Mouse (Mus musculus) c-Kit-negative CD71-positive TER-119-positive erythroid progenitor cells, embryonic 14.5 days (primary cell): ENCODE measurements around the gene Cwc22.

Source experiments
- DNase-seq: peaks from one replicate; pipeline ENCODE4 v3.0.0-alpha.2; 2013; ENCODE audit warnings: low read depth, low spot score

The Cwc22 gene

DNA sequence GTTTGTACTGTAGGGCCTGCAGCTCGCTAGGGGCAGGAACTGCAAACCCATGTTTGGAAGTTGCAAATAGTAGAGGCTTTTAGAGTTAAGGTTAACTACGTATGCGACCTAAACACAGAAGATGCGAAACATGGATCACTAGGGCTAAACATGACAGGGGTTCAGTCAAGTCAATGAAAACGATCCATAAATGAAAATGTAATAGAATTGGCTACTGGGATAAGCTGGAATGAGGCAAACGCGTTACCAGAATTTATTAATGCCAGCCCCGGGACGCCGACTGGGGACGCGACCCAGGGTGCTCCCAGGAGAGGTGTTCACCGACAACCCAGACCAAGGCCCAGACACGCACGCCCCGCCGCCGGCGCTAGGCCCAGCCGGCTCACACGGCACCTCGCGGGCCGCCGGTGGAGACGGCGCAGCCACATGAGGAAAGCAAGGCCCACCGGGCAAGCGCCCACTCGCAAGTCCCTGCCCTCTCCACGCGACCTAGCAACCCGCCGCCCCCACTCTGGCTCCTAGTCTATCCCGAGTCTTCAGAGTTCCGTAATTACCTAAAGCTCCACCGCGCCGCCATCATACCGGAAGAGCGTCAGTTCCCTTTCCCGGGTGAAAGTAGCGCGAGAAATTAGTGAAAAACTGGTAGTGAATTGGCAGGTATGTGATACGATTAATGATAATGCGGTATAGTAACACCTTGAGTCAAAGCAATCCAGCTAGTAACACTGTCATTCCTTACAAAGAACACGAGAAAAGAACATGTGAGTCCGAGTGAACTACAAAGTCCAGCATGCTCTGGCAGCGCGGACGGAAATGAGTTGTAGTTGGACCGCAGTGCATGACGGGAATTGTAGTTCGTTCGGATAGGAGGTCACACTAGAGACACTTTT is at the start of gene Cwc22:
Cwc22 (minus strand) TSS at position 780 of the 890 bp plus-strand sequence.
- peak; percentile 100 for DNase-seq

DNA sequence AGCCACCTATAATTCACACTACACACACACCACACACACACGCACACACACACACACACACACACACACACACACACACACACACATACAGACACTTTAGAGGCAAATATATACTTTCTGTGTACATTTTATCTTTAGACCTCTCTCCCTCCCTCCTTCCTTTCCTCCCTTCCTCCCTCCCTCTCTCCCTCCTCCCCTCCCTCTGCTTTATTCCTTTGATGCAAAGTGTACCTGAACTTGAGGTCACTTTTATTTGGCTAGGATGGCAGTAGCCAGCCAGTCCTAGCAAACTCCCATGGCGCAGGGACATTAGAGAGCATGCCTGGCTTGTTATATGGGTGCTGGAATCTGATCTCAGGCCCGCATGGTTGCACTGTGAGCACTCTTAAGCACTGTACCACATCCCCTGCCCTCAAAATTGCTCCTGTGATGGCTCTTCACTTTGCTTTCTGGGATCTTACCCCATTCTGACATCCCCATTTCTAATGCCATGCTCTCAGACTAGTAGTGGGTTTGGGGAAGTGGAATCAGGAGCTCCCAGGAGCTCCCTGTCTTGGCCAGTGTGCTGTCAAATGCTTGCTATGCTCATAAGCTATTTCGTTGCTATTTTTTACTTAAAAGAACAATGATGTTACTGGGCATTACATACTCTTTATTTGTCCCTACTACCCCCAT is 47.7 kb upstream of the Cwc22 start:
- no peak for DNase-seq

DNA sequence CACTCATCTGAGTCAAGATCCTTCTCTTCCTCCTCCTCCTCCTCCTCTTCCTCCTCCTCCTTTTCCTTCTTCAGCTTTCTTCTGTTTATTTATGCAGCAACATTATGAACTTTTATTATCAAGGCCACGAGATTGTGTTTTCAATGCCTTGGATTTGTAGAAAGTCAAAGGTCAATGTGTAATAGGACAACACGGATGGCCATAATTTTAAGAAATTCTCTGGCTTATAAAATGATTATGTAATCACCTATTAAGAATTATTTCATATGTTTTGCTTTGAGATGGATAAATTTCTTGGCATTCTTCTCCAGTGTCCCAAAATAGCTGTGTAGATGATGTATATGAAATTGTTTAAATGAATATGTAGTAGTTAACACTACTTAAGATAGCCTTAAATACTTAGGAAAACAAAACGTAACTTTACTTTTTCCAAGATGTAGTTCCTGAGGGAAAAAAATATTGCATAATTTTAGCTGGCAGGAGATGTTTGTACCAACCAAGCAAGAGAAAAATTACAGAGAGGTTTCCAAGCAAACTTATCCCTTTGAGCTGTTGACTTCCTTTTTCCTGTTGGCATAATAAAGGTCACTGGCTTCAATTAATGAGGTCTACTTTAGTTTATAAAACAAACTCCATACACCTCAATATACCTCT is 46.9 kb upstream of the Cwc22 start:
- DNase-seq, result no peak

DNA sequence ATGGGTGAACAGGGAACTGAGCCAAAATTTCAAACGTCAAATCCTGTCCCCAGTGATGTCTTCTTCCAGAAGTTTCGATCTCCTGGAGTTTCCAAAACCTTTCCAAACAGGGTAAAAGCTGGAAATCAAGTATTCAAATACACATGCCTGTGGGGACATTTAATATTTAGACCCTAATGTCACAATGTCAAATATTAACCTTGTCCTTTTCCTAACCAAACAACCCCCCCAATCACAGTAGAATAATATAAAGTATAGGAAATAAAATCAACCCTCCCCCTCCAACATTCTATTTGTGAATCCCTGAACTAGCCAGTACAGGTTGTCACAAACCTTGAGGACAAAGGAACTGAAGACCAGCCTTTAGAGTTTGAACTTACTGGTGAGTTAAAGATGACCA is 44.6 kb upstream of the Cwc22 start:
- no peak for DNase-seq

DNA sequence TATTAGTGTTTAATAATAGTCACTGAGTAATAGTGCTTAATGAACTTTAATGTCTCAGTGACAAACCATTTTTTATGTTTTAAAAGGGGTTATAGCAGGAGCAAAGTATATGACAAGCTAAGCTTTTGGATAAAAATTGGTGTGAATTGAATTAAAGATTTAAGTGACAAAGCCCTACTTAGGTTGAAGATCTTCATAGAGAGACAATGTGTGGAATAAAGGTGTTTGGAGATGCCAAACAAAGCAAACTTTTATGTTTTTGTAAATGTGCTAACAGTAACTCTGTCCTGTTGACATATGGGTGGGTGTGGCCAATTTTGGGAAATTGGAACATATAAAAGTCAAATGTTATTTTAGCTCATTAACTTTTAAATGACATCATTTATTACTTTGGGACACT is 43.9 kb upstream of the Cwc22 start:
- no peak for DNase-seq

DNA sequence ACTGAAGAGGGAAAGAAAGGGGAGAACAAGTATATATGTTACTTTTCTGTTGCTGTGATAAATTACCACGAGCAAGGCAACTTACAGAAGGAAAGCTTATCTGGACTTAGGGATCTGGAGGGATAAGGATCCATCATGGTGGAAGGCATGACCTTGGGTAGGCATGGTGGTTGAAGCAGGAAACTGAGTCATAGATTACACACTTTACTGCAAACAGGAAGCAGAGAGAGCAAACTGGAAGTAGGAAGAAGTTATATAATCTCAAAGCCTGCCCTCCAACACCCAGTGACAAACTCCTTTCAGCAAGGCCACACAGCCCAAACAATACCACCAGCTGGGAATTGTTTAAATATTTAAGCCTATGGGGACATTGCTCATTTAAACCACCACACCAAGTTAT is 43.2 kb upstream of the Cwc22 start:
- DNase-seq, result no peak

DNA sequence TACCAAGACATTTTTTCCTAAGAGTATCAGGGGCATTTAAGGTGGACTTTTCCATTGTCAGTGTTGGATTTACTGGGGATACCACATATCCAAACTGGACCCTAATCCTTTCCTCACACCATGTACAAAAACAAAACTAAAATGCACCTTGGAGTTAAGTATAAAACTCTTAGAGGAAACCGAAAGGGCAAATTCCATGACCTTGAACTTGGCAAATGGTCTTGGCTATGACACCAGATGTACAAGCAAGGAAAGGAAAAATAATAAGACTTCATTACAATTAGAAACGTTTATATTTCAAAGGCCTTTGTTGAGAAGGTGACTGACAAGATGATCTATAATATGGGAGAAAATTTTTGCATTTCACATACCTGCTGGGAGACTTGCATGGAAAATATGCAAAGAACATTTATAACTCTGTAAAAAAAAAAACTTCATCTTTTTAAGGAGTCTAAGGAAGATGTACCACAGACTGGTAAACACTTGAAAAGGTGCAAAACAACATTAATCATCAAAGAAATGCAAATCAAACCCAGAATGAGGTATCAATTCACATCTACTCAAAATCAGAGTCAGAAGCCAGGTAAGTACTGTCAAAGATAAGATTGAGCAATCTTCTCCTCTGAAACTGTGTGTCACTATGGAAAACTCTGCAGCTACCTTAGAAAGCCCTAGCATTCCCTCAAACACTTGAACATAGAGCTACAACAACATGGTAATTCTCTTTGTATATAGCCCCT is 40.0 kb upstream of the Cwc22 start:
- DNase-seq, result no peak

DNA sequence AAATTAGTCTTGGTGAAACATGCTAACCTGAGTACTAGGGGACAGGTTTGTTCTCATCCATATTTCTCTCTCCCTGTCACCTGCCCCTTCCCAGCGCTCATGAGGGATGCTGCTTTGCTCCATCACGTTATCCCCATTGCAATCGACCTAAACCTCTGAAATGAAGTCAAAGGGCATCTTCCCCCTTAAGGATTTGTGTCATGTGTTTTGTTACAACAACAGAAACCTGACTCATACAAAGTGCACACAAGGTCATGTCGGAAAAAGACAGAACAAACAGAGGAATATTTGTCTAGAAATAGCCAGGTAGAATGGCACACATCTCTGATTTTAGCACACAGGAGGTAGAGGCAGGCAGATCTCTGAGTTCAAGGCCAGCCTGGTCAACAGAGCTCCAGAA is 38.0 kb upstream of the Cwc22 start:
- no peak for DNase-seq

DNA sequence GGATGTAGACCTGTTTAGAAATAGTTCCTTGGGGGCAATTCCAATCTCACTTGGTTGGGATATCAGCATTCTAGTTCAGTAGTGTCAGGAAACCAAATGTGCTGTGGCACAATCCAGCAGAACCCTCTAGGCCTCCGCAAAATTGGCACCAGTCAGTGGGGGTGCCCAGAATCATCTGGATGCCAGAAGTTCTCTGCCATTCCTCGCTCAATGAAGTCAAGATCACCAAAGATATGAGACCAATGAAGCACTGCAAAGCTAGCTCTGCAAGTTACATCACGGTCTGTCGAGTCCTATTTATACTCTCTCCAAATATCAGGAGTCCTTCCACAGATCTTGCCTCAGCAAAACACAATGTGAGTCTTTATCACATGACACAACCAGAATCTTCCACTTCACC is 35.7 kb upstream of the Cwc22 start:
- no peak for DNase-seq

DNA sequence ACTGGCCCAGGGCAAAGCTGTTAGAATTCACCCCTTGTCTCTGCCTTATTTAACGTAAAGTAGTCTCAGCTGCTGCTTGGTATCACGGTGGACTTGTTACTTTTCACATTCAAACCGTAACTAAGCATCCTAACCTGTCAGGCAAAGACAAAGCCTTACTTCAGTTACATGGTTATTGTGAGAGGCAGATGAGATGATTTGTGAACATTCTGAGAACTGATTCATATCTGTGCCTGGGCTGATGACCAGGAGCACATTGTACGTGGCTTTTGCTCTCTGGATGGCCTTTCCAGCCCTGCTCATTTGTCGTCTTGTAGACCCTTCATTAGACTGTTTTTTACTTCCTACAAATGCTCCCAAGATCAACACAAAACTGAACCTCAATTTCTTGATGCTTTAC is 34.5 kb upstream of the Cwc22 start:
- DNase-seq, result no peak

DNA sequence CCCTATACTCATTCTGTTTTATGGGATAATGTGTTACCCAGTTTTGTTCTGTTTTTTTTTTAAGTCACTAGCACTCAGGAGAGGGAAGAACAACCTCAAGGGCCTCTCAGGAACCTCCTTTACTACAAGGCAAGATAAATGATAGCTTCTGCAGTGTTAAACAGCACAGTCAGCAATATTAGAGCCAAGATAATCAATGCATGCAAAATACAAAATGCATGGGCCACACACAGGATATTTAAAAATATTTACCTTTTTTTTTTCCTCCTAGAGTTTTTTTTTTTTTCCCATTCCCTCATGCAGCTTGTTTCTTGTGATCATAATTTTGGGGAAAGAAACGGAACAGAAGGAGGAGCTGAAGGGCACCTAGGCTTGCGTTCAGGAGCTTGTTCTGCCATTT is 33.3 kb upstream of the Cwc22 start:
- DNase-seq, result no peak

DNA sequence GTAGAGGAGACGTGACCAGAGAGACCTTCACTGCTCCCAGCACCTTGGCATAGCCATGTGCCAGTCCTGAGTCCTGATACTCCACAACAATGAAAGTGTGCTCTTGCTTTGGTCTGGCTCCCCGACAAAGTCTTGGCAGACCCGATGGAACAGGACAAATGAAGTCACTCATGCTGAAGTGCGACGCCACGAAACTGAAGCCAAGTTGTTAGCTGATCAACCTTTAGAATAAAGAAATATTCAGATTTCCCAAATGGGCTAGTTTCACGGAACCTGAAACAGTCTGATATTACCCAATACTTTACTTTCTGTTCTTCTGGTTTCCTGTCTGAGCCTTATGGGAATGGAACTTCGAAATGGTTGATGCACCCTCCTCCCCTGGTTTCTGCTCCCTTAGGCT is 32.9 kb upstream of the Cwc22 start:
- DNase-seq, result no peak

DNA sequence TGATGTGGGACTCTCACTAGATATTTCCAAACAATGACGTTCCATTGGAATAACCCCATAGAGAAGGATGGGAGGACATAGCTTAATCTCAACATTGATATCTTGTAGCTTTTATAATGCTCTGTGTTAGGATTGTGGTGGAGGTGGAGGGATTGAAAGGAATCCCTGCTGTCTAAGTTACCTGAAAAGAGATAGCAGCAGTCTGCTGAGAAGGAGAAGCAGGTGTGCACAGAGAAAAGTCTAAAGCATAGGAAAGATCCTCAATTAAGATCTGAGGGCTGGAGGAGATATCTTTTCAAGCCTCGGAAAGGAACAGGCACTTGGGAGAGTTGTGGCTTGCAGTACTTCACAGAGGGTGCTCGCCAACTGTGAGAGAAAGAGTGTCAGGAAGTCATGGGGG is 32.1 kb upstream of the Cwc22 start:
- no peak for DNase-seq

DNA sequence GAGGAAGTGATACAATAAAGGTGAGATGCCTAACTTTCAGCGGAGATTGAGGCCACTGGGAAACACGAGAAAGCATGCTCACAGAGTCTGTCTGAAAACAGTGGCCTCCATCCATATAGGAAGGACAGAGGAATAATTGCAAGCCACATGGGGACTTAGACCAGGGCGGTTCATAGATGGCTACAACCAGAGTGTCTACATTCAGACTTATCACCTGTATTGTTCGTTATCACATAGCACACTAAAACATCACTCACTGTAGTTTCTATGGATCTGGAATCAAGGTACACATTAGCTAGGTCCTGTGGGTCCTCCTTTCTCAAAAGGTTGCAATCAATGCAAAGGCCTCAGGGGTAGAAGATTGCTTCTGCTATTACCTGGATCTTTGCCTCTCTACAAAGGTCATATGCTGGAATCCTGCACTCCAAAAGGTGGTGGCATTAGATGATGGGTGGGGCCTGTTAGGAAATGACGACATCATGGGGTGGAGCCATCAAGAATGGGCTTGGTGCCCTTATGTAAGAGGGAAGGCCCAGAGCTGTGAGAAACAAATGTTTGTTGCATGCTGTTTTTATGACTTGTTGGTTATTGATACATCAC is 30.2 kb upstream of the Cwc22 start:
- DNase-seq, result no peak

DNA sequence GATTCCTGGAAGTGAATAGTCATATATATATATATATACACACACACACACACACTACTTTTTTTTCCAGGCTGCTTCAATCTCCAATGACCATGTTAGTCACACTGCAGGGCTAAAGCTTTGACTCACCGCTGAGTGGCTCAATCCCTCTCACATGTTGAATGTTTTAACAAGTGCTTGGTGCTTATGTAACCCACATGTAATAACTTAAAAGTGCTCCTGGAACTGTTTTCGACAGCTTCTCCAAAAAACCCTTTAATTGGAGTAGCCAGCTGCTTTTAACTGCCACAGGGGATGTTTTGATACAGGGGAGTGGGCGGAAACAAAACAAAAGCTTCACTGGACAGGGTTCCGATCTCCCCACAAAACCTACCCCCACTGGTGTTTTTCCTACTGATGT is 29.4 kb upstream of the Cwc22 start:
- DNase-seq, result no peak

DNA sequence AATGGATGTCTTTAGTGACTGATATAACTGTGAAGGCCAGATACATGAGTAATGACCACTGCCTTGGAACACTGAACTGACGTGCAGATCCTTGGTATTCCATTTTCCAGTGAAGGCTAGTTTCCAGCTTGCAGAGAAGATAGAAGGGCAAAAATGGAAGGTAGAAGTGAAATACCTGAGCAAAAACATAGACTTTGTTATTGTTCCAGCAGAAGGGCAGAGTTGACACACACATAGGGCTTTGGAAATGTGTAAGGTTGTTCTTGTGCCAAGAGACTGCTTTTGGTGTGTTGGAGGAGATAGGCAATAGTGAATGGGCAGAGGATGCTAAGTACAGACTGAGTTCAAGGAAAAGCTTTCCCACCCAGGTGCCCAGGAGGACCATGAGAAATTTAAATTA is 28.8 kb upstream of the Cwc22 start:
- no peak for DNase-seq

DNA sequence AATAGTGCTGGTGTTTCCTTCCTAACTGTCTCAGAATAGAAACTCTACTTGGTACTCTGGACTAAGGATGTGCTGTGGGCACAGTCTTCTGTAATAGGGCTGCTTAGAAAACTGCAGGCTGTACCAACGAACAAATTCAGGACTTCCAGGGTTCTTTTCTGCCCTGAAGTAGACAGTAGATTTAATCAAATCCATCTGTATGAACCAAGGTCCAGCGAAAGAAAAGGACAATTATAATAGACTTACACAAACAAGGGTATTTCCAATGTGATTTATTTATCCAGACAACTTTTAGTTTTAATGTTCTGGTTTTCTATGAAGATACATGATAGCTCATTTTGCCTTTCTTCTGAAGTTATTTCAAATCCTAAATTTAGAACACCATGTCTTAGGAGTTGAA is 28.2 kb upstream of the Cwc22 start:
- DNase-seq, result no peak

DNA sequence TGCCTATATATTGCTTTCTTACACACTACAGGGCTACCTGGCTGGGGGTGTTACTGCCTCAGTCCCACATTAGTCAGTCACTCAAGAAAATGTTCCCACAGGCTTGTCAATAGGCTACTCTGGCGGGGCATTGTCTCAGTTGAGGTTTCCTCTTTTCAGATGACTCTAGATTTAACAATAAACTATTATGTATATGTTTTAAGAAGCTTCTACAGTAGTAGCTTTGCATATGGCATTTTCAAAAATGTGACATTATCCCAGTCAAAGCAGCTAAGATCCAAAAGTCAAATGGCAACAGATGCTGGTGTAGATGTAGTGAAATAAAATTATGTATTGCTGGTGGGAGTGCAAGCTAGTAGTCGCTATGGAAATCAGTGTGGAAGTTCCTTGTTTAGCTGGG is 27.1 kb upstream of the Cwc22 start:
- no peak for DNase-seq

DNA sequence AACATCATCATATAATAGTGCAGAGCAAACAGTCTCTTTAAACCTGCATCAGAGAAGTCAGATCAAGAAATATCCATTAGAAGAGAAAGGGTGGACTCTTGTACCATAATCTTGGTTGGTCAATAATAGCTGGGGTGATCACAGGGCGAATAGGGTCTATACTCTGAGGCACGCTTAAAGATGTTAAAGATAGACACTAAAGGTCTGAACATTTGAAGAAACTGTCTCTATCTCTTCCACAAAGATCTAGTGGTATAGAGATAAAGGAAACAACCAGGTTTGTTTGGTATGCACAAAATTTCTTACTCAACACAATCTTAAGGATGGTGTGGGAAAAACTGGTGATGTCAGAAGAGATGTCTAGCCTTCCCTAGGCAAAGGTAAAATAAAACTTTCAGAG is 26.4 kb upstream of the Cwc22 start:
- no peak for DNase-seq

DNA sequence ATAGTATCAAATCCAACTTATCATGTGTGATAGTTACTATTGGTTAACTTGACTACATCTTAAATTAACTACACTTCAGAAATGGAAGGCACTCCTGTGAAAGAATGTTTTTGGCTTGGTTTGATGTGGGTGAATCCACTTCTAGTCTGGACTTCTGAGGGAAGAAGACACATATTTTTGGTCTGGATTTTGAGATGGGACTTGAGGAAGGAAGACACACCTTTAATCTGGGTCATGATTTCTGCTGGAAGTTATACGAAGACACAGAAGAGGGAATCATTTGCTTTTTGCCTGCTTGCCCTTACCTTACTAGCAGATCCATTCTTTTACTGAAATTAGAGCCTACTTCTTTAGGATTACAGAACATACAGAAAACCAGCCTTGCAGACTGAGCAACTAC is 25.7 kb upstream of the Cwc22 start:
- DNase-seq, result no peak

DNA sequence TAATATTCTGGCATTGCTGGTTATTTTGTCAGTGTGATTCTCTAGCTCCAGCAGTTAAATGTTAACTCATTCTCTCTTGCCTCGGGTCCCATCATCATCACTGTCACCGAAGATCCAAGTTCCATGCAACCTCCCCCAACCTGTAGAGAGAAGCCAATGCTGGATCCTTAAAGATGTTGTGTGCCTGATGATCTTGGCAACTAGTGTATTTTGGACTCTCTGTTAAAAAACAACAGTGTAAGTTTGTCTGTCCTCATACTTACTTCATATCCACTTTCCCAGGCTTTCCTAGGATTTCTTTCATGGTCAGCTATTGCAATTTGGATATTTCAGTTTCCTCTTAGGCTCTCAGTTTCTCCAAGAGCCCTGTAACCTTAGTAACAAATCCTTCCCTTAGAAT is 25.2 kb upstream of the Cwc22 start:
- no peak for DNase-seq

DNA sequence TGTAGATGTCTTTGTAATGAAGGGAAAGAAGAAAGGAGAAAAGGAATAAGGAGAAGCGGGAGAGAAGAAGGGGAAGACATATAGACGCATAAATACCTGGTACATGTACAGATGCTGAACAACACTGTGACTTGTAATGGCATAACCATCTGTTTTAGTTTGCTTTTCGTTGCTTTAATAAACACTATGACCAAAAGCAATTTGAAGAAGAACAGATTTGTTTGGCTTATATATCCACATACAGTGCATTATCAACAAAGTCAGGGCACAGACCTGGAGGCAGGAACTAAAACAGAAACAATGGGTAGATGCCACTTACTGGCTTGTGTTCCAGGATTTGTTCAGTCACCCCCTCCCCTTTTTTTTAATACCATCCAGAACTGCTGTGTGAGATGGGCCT is 24.4 kb upstream of the Cwc22 start:
- no peak for DNase-seq
